Mouse (Mus musculus) intestine, embryonic 16.5 days (tissue): ENCODE results near the gene B3galt4. TPM values are rescaled to one million over a fixed set of nuclear protein-coding genes. Genes with fewer than 3 reads are reported as not detected.
"Not testable (repeated sequence)": the region's sequence is repeated elsewhere in the genome, so short reads cannot be mapped to it uniquely, and the experiment has no call there.

Source experiments
- ATAC-seq: fragments of 200-750 bp; cut with Nextera tagmentation; 2 replicates; pipeline ENCODE4 v1.8.0; 2017; ENCODE audit warnings: moderate TSS enrichment, moderate library complexity
- H3K27ac ChIP-seq: fragments of 300-500 bp; sonication (generic); 2 replicates; pipeline ENCODE4 v1.5.1; 2014; ENCODE audit warnings: mild to moderate bottlenecking, low read length
- H3K27me3 ChIP-seq: fragments of 300-500 bp; sonication (generic); replicated peaks from 2 replicates; pipeline ENCODE4 v1.6.1; 2014; ENCODE audit warnings: low read length, control low read depth, mixed read lengths; ENCODE audit not compliant: control insufficient read depth, insufficient read depth
- H3K36me3 ChIP-seq: fragments of 300-500 bp; sonication (generic); 2 replicates; pipeline ENCODE4 v1.6.1; 2014; ENCODE audit warnings: low read length, control low read depth; ENCODE audit not compliant: control insufficient read depth, insufficient read depth
- H3K4me1 ChIP-seq: fragments of 300-500 bp; sonication (generic); 2 replicates; pipeline ENCODE4 v1.6.1; 2014; ENCODE audit warnings: low read length, control low read depth, mixed read lengths; ENCODE audit not compliant: control insufficient read depth, insufficient read depth
- H3K4me2 ChIP-seq: fragments of 300-500 bp; sonication (generic); 2 replicates; pipeline ENCODE4 v1.6.1; 2014; ENCODE audit warnings: low read depth, low read length, control low read depth
- H3K4me3 ChIP-seq: fragments of 300-500 bp; sonication (generic); 2 replicates; pipeline ENCODE4 v1.5.1; 2014; ENCODE audit warnings: mild to moderate bottlenecking, low read length
- H3K9ac ChIP-seq: fragments of 300-500 bp; sonication (generic); 2 replicates; pipeline ENCODE4 v1.6.1; 2014; ENCODE audit warnings: low read depth, low read length
- H3K9me3 ChIP-seq: fragments of 300-500 bp; sonication (generic); 2 replicates; pipeline ENCODE4 v1.6.1; 2016; ENCODE audit warnings: low read length, control low read depth; ENCODE audit not compliant: control insufficient read depth
- WGBS: fragments of 180-500 bp; shearing (Covaris S2); extraction: QIAGEN DNeasy Blood & Tissue Kit; methylation state at CpG from one replicate; pipeline ENCODE4 v1.1.7; 2014; 5-methylcytosine and 5-hydroxymethylcytosine counted together
- polyA plus RNA-seq: library from polyadenylated mRNA; unstranded; fragments of >200 nt; fragmentation: Nextera tagmentation; extraction: Ambion mirVana; gene quantifications from 2 replicates; pipeline ENCODE4 v1.2.1, GENCODE M21; 2015

Gene B3galt4
- polyA plus RNA-seq, 1 experiment from 2014 or later, result 12.6 TPM

DNA sequence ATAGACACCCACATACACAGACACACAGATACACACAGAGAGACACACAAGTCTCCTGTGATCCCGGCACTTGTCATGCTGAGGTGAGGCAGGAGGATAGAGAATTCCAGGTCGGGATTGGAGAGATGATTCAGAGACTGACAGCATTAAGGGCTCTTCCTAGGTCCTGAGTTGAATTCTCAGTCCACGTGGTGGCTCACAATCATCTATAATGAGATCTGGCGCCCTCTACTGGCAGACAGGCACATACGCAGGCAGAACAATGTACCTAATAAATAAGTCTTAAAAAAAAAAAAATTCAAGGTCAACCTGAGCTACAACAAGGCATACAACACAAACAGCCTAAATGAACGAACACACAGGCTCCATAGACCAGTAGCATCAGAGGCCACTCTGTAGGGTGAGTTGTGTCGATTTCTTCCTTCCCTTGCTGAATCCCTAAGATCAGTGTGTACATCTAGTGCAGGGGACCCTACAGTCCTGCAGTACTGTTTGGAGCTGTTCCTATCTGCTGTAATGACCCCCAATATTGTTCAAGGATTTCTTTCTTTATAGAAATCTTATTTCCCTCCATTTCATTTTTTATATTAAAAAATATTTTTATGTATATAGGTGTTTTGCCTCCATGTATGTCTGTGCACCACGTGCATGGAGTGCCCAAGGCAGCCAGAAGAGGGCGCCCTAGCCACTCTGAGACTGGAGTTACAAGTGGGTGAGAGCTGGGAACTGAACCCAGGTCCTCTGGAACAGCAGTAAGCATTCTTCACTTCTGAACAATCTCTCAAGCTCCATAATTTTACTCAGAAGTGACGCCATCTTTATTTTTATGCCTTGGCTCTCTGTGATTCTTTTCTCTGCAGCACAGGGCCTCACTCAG lies 40.7 kb upstream of the B3galt4 start:
- no peak overlapping the region for H3K9ac ChIP-seq
- no peaks in the 10 kb centered on the region for H3K9me3 ChIP-seq
- H3K4me2 ChIP-seq, result no peak overlapping the region
- no peaks in the 10 kb centered on the region for H3K36me3 ChIP-seq
- ATAC-seq, result no peak
- H3K4me3 ChIP-seq, result no peak overlapping the region
- no peaks in the 10 kb centered on the region for H3K4me1 ChIP-seq
- WGBS, result 32% methylated on average over 10 of the region's 10 CpGs
- H3K27me3 ChIP-seq, result no peaks in the 10 kb centered on the region
- H3K27ac ChIP-seq, result no peak overlapping the region

GRCm38 (mm10) chr17:33982136-33982535 lies 30.8 kb upstream of the B3galt4 start:
- ATAC-seq, H3K9me3 ChIP-seq, H3K4me3 ChIP-seq, H3K36me3 ChIP-seq, H3K9ac ChIP-seq, H3K27ac ChIP-seq: not testable (repeated sequence)
- Histone ChIP-seq H3K4me2 (peak overlapping the region; percentile 67; the same call in 1 of the 2 replicates), H3K27me3 (peaks cover 12% of the 10 kb centered on the region), H3K4me1 (peaks cover 16% of the 10 kb centered on the region)
- 8% methylated on average over 8 of the region's 8 CpGs for WGBS

- H3K4me2 ChIP-seq, result peak overlapping the region; percentile 67
- peak overlapping the region; percentile 65 for H3K9ac ChIP-seq
- not testable (repeated sequence) for H3K9me3 ChIP-seq, H3K36me3 ChIP-seq
- H3K27me3 ChIP-seq, result peaks cover 12% of the 10 kb centered on the region
- peak overlapping the region; percentile 54 for H3K4me3 ChIP-seq
- H3K4me1 ChIP-seq, result peaks cover 16% of the 10 kb centered on the region
- ATAC-seq, result peak; percentile 76
- under 1% methylated on average over 27 of the region's 27 CpGs for WGBS
- peak overlapping the region; percentile 69 for H3K27ac ChIP-seq
Observed at GRCm38 (mm10) chr17:33981192-33981909, 30.1 kb upstream of the B3galt4 start.

DNA sequence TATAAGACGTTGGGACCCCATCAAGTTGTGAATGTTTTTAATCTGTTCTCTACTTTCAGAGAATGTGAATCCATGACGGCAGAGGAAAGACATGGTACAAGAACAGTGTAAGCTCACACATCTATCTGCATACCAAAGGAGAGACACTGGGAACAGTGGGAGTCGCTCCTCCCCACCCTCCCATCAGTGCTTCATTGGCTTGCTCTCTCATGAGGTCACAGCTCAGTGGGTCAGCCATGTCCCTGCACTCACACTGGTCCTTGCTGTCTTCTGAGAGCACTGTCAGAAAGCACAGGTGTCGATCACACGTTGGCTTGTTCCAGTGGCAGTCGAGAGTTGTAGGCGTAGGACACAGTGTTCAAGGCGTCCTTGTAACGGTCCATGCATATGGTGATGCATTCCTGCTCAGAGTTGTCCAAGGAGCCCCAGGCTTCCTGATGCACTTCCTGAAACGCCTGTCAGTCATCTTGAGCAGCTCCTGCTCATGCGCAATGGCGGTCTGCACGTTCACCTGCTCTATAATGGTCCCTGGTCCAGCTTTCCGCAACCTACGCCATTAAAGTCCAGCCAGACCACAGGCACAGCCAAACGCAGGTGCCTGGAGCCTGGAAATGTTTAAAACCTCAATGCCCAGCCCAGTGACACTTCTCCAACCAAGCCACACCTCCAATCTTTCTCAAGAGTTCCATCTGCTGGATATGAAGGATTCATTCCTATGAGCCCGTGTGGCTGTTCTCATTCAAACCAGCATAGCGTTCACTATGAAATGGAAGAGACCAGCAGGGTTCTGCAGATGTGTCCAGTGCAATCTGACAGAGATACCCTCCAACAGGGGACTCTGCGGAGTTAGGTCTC lies 29.1 kb upstream of the B3galt4 start:
- peaks cover 12% of the 10 kb centered on the region for H3K27me3 ChIP-seq
- no peak for ATAC-seq

DNA sequence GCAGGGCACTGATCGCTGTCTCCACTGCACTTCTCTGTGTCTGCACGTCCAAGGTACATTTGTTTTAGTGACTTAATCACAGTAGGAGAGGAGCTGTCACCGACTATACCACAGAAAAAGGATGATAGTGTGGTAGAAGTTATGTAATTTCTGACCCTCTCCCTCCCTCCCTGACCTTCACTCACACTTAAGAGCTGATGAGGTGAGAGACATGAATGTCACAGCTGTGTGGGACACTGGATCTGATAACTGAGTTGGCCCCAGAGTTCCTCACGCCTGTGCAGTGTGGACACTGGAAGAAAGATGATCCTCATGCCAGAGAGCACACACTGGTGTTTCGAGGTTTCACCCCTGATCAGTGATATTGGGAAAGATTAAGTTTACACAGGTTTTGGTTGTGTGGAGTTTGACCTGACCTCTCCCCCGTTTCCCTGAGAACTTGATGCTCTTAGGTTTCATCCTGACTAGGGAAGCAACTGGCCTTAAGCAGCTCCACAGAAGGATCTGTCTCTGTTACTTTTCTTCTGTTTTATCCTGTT lies 28.3 kb upstream of the B3galt4 start:
- Histone ChIP-seq H3K9ac (peak overlapping the region; percentile 69; the same call in 1 of the 2 replicates), H3K4me3 (no peak overlapping the region), H3K36me3 (no peaks in the 10 kb centered on the region), H3K4me2 (peak overlapping the region; percentile 74; the same call in 1 of the 2 replicates), H3K4me1 (peaks cover 16% of the 10 kb centered on the region), H3K27me3 (peaks cover 12% of the 10 kb centered on the region), H3K27ac (peak overlapping the region; percentile 73), H3K9me3 (no peaks in the 10 kb centered on the region)
- no peak for ATAC-seq
- WGBS, result 71% methylated on average over 6 of the region's 6 CpGs

More for the DNA sequence above, 29.1 kb upstream of the B3galt4 start:
- peak overlapping the region; percentile 41; the same call in 1 of the 2 replicates for H3K27ac ChIP-seq
- WGBS, result 76% methylated on average over 19 of the region's 19 CpGs
- H3K9me3 ChIP-seq, result no peaks in the 10 kb centered on the region
- no peak overlapping the region for H3K4me2 ChIP-seq
- no peak overlapping the region for H3K4me3 ChIP-seq
- H3K36me3 ChIP-seq, result no peaks in the 10 kb centered on the region
- H3K9ac ChIP-seq, result no peak overlapping the region
- peaks cover 16% of the 10 kb centered on the region for H3K4me1 ChIP-seq

GRCm38 (mm10) chr17:33978631-33979031 lies 27.3 kb upstream of the B3galt4 start:
- peak overlapping the region; percentile 69 for H3K9ac ChIP-seq
- WGBS, result 0% methylated on average over 17 of the region's 17 CpGs
- no peaks in the 10 kb centered on the region for H3K36me3 ChIP-seq
- no peaks in the 10 kb centered on the region for H3K9me3 ChIP-seq
- H3K27me3 ChIP-seq, result peaks cover 12% of the 10 kb centered on the region
- H3K27ac ChIP-seq, result peak overlapping the region; percentile 73
- peak overlapping the region; percentile 56 for H3K4me3 ChIP-seq
- ATAC-seq, result peak; percentile 94
- H3K4me2 ChIP-seq, result peak overlapping the region; percentile 74
- peaks cover 15% of the 10 kb centered on the region for H3K4me1 ChIP-seq

- H3K9me3 ChIP-seq, result no peaks in the 10 kb centered on the region
- WGBS, result 2% methylated on average over 57 of the region's 57 CpGs
Observed at GRCm38 (mm10) chr17:33977861-33978557, 26.7 kb upstream of the B3galt4 start.

DNA sequence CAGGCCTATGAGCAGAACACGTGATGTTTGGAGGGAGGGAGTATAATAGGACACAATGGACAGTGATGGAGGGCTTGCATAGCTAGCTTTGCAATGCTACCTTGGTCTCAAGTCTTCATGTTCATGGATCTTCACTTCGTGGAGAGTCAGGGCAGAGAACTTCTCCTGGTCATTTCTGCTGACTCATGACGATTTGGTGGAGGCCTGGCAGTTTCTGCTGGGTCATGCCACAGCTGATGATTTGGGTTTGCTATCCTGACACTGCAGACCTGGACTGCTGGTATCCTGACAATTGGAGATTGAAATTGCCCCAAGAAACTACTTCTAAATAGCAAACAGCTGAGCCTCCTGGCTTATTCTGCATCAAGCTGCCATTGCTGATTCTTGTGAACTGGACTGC lies 22.3 kb upstream of the B3galt4 start:
- WGBS, result 61% methylated on average over 3 of the region's 3 CpGs
- no peaks in the 10 kb centered on the region for H3K36me3 ChIP-seq
- H3K9me3 ChIP-seq, result no peaks in the 10 kb centered on the region
- peaks cover 10% of the 10 kb centered on the region for H3K27me3 ChIP-seq
- peaks cover 6% of the 10 kb centered on the region for H3K4me1 ChIP-seq
- no peak overlapping the region for H3K27ac ChIP-seq
- H3K4me2 ChIP-seq, result no peak overlapping the region
- H3K4me3 ChIP-seq, result no peak overlapping the region
- H3K9ac ChIP-seq, result no peak overlapping the region
- no peak for ATAC-seq

More at GRCm38 (mm10) chr17:33977861-33978557, 26.7 kb upstream of the B3galt4 start:
- Histone ChIP-seq H3K27me3 (peaks cover 12% of the 10 kb centered on the region), H3K4me1 (peaks cover 13% of the 10 kb centered on the region), H3K4me3 (peak overlapping the region; percentile 56), H3K9ac (peak overlapping the region; percentile 69), H3K36me3 (no peaks in the 10 kb centered on the region), H3K4me2 (peak overlapping the region; percentile 74), H3K27ac (peak overlapping the region; percentile 63)
- peak; percentile 11; the same call in 1 of the 2 replicates for ATAC-seq
